Mouse (Mus musculus): ENCODE results near the gene Irf3. TPM values are rescaled to one million over a fixed set of nuclear protein-coding genes. Genes with fewer than 3 reads are reported as not detected.

Gene Irf3
- polyA plus RNA-seq, 2 experiments, result 92.7 to 168 TPM

GRCm38 (mm10) chr7:45025601-45026220, 28.3 kb downstream of the Irf3 start:
- Histone ChIP-seq H3K4me2 (replicated peaks; ENCODE audit: low read depth, low read length, severe bottlenecking) (no peak overlapping the region), H3K4me1 (ENCODE audit: control insufficient read depth, insufficient read depth, low read length) (no peaks in the 10 kb centered on the region), H3K4me3 (replicated peaks; ENCODE audit: low read length) (no peak overlapping the region), H3K9me3 (ENCODE audit: control insufficient read depth, low read length) (no peaks in the 10 kb centered on the region), H3K27me3 (ENCODE audit: control insufficient read depth, insufficient read depth, low read length) (no peaks in the 10 kb centered on the region), H3K36me3 (ENCODE audit: control insufficient read depth, insufficient read depth, low read length) (peaks cover 44% of the 10 kb centered on the region), H3K9ac (ENCODE audit: low read depth, low read length, severe bottlenecking) (no peak overlapping the region), H3K27ac (replicated peaks; ENCODE audit: low read depth, low read length) (no peak overlapping the region)
- no peak for ATAC-seq (ENCODE audit: low FRiP score, low read depth)
- no peak for DNase-seq (ENCODE audit: low spot score)
- WGBS, result 70% methylated on average over 8 of the region's 8 CpGs
- no peak for TF ChIP-seq POLR2A (IDR thresholded peaks at IDR 0.05; ENCODE audit: borderline replicate concordance, extremely low read depth, insufficient read depth, insufficient read length)

- TF ChIP-seq POLR2A (IDR thresholded peaks at IDR 0.05; ENCODE audit: borderline replicate concordance, extremely low read depth, insufficient read depth, insufficient read length), result no peak
- H3K4me3 ChIP-seq (replicated peaks; ENCODE audit: low read length), result no peak overlapping the region
- DNase-seq (ENCODE audit: low spot score), result no peak
- H3K27me3 ChIP-seq (ENCODE audit: control insufficient read depth, insufficient read depth, low read length), result no peaks in the 10 kb centered on the region
- H3K4me1 ChIP-seq (ENCODE audit: control insufficient read depth, insufficient read depth, low read length), result no peaks in the 10 kb centered on the region
- no peak overlapping the region for H3K9ac ChIP-seq (ENCODE audit: low read depth, low read length, severe bottlenecking)
- H3K27ac ChIP-seq (replicated peaks; ENCODE audit: low read depth, low read length), result no peak overlapping the region
- no peak for ATAC-seq (ENCODE audit: low FRiP score, low read depth)
- WGBS, result 51% methylated on average over 2 of the region's 2 CpGs
- H3K36me3 ChIP-seq (ENCODE audit: control insufficient read depth, insufficient read depth, low read length), result peaks cover 49% of the 10 kb centered on the region
- no peak overlapping the region for H3K4me2 ChIP-seq (replicated peaks; ENCODE audit: low read depth, low read length, severe bottlenecking)
- H3K9me3 ChIP-seq (ENCODE audit: control insufficient read depth, low read length), result no peaks in the 10 kb centered on the region
Measured at GRCm38 (mm10) chr7:45026256-45026655, 28.8 kb downstream of the Irf3 start.

- ATAC-seq (ENCODE audit: low FRiP score, low read depth) (no peak), DNase-seq (ENCODE audit: low spot score) (no peak)
- no peak overlapping the region for H3K9ac ChIP-seq (ENCODE audit: low read depth, low read length, severe bottlenecking)
- WGBS, result 89% methylated on average over 9 of the region's 9 CpGs
- TF ChIP-seq POLR2A (IDR thresholded peaks at IDR 0.05; ENCODE audit: borderline replicate concordance, extremely low read depth, insufficient read depth, insufficient read length), result no peak
- no peaks in the 10 kb centered on the region for H3K9me3 ChIP-seq (ENCODE audit: control insufficient read depth, low read length)
- H3K4me2 ChIP-seq (replicated peaks; ENCODE audit: low read depth, low read length, severe bottlenecking), result no peak overlapping the region
- H3K27me3 ChIP-seq (ENCODE audit: control insufficient read depth, insufficient read depth, low read length), result no peaks in the 10 kb centered on the region
- H3K4me3 ChIP-seq (replicated peaks; ENCODE audit: low read length), result no peak overlapping the region
- no peaks in the 10 kb centered on the region for H3K4me1 ChIP-seq (ENCODE audit: control insufficient read depth, insufficient read depth, low read length)
- H3K36me3 ChIP-seq (ENCODE audit: control insufficient read depth, insufficient read depth, low read length), result peaks cover 63% of the 10 kb centered on the region
- H3K27ac ChIP-seq (replicated peaks; ENCODE audit: low read depth, low read length), result no peak overlapping the region
Measured at GRCm38 (mm10) chr7:45027761-45028160, 30.3 kb downstream of the Irf3 start.

GRCm38 (mm10) chr7:45028351-45028750, 30.9 kb downstream of the Irf3 start:
- H3K9ac ChIP-seq (ENCODE audit: low read depth, low read length, severe bottlenecking), result no peak overlapping the region
- no peak overlapping the region for H3K4me3 ChIP-seq (replicated peaks; ENCODE audit: low read length)
- ATAC-seq (ENCODE audit: low FRiP score, low read depth) (no peak), DNase-seq (ENCODE audit: low spot score) (no peak)
- TF ChIP-seq POLR2A (IDR thresholded peaks at IDR 0.05; ENCODE audit: borderline replicate concordance, extremely low read depth, insufficient read depth, insufficient read length), result no peak
- 89% methylated on average over 11 of the region's 11 CpGs for WGBS
- H3K9me3 ChIP-seq (ENCODE audit: control insufficient read depth, low read length), result no peaks in the 10 kb centered on the region
- peaks cover 69% of the 10 kb centered on the region for H3K36me3 ChIP-seq (ENCODE audit: control insufficient read depth, insufficient read depth, low read length)
- H3K4me2 ChIP-seq (replicated peaks; ENCODE audit: low read depth, low read length, severe bottlenecking), result no peak overlapping the region
- H3K27ac ChIP-seq (replicated peaks; ENCODE audit: low read depth, low read length), result no peak overlapping the region
- no peaks in the 10 kb centered on the region for H3K27me3 ChIP-seq (ENCODE audit: control insufficient read depth, insufficient read depth, low read length)
- no peaks in the 10 kb centered on the region for H3K4me1 ChIP-seq (ENCODE audit: control insufficient read depth, insufficient read depth, low read length)

- DNase-seq (ENCODE audit: low spot score), result no peak
- no peak for ATAC-seq (ENCODE audit: low FRiP score, low read depth)
- Histone ChIP-seq H3K9me3 (ENCODE audit: control insufficient read depth, low read length) (no peaks in the 10 kb centered on the region), H3K27me3 (ENCODE audit: control insufficient read depth, insufficient read depth, low read length) (no peaks in the 10 kb centered on the region), H3K4me2 (replicated peaks; ENCODE audit: low read depth, low read length, severe bottlenecking) (no peak overlapping the region), H3K36me3 (ENCODE audit: control insufficient read depth, insufficient read depth, low read length) (peaks cover 86% of the 10 kb centered on the region), H3K9ac (ENCODE audit: low read depth, low read length, severe bottlenecking) (no peak overlapping the region), H3K4me3 (replicated peaks; ENCODE audit: low read length) (no peak overlapping the region), H3K27ac (replicated peaks; ENCODE audit: low read depth, low read length) (no peak overlapping the region), H3K4me1 (ENCODE audit: control insufficient read depth, insufficient read depth, low read length) (no peaks in the 10 kb centered on the region)
- 96% methylated on average over 6 of the region's 6 CpGs for WGBS
- no peak for TF ChIP-seq POLR2A (IDR thresholded peaks at IDR 0.05; ENCODE audit: borderline replicate concordance, extremely low read depth, insufficient read depth, insufficient read length)
Measured at GRCm38 (mm10) chr7:45029995-45030394, 32.5 kb downstream of the Irf3 start.

All from limb, embryonic 14.5 days (tissue).